Mouse (Mus musculus) MEL (cell line): Measurements from ENCODE around the gene Slc38a4.

ENCODE experiments used
- CTCF ChIP-seq, 3 experiments: IDR thresholded peaks in 2 of 3; conservative IDR thresholded peaks in 1 of 3; 2 replicates each; pipeline ENCODE4 v1.5.1; 2011 to 2012; ENCODE audit warnings: low read length in 3 of 3, low read depth in 2 of 3, mild to moderate bottlenecking in 2 of 3, improper control_type of control experiment in 1 of 3, inconsistent platforms in 1 of 3, mixed read lengths in 1 of 3, moderate library complexity in 1 of 3; ENCODE audit not compliant: control insufficient read depth in 1 of 3, insufficient read depth in 1 of 3, poor library complexity in 1 of 3, severe bottlenecking in 1 of 3
- EP300 ChIP-seq, 2 experiments: IDR thresholded peaks; 2 replicates each; pipeline ENCODE4 v1.6.1; 2011; ENCODE audit warnings: improper control_type of control experiment in 2 of 2, low read length in 2 of 2, low read depth in 1 of 2, mild to moderate bottlenecking in 1 of 2
- GABPA ChIP-seq: IDR thresholded peaks from 2 replicates; pipeline ENCODE4 v1.6.1; 2012; ENCODE audit warnings: low read depth, mild to moderate bottlenecking, inconsistent platforms, low read length, improper control_type of control experiment, moderate library complexity
- MAFK ChIP-seq: IDR thresholded peaks from 2 replicates; pipeline ENCODE4 v1.6.1; 2011; ENCODE audit warnings: low read depth, mild to moderate bottlenecking, low read length, improper control_type of control experiment, borderline replicate concordance
- MYC ChIP-seq: IDR thresholded peaks from 2 replicates; pipeline ENCODE4 v1.6.1; 2011; ENCODE audit warnings: low read depth, mild to moderate bottlenecking, low read length, improper control_type of control experiment, moderate library complexity
- POLR2A ChIP-seq, 2 experiments: IDR thresholded peaks; 2 replicates each; pipeline ENCODE4 v1.6.1; 2011 to 2012; ENCODE audit warnings: low read length in 2 of 2, mild to moderate bottlenecking in 2 of 2, control low read depth in 1 of 2, improper control_type of control experiment in 1 of 2, low read depth in 1 of 2, moderate library complexity in 1 of 2; ENCODE audit not compliant: control insufficient read depth in 1 of 2, insufficient read depth in 1 of 2, poor library complexity in 1 of 2

GRCm38 (mm10) chr15:97066937-97067336 is 11.2 kb upstream of the Slc38a4 start:
- TF ChIP-seq MAFK (no peak), CTCF (IDR thresholded peaks at IDR 0.05 in 2 of 3, conservative IDR thresholded peaks at IDR 0.05 in 1 of 3; ENCODE audit: control insufficient read depth in 1 of 3, insufficient read depth in 1 of 3, low read depth in 2 of 3, low read length in 3 of 3, poor library complexity in 1 of 3, severe bottlenecking in 1 of 3) (no peak), GABPA (no peak), MYC (no peak), POLR2A (IDR thresholded peaks at IDR 0.05; ENCODE audit: control insufficient read depth in 1 of 2, insufficient read depth in 1 of 2, low read depth in 1 of 2, low read length in 2 of 2, poor library complexity in 1 of 2) (no peak), EP300 (IDR thresholded peaks at IDR 0.05; ENCODE audit: low read depth in 1 of 2, low read length in 2 of 2) (no peak)
